ENCODE assay signal across 23 mouse cellular contexts in genomic region chr14:102827756-102828384, GRCm38 (mm10).
DNase-seq lines count a peak whose midpoint lies in the region; ATAC-seq and TF ChIP-seq lines count a peak whose summit lies in the region.
"Had no signal": no experiment of that assay in that cellular context is flagged by ENCODE, and none has a peak within 500 bp of the region (broad histone marks: within the 10 kb centered on the region; RNA-seq: fewer than 3 reads in every experiment).

No protein-coding gene starts in this region.

- H3K9me3 ChIP-seq in liver, postnatal 0 days (ENCODE audit: low read length), result no peaks in the 10 kb centered on the region
- H3K9me3 ChIP-seq: hindbrain, embryonic 15.5 days; intestine, embryonic 15.5 days; midbrain, embryonic 13.5 days had no signal

- H3K9ac ChIP-seq in liver, postnatal 0 days (replicated peaks), result no peak overlapping the region
- H3K9ac ChIP-seq: hindbrain, embryonic 15.5 days; intestine, embryonic 15.5 days; midbrain, embryonic 13.5 days had no signal

- WGBS in spleen, adult 2 months, result 46% methylated on average over 7 of the region's 7 CpGs
- 43% methylated on average over 7 of the region's 7 CpGs for WGBS in liver, postnatal 0 days (ENCODE audit: insufficient replicate concordance)

- no peaks in the 10 kb centered on the region for H3K27me3 ChIP-seq in spleen, adult 2 months (ENCODE audit: control insufficient read depth, insufficient read depth, low read length)
- H3K27me3 ChIP-seq in liver, postnatal 0 days (ENCODE audit: insufficient read depth, low read length), result no peaks in the 10 kb centered on the region
- H3K27me3 ChIP-seq: hindbrain, embryonic 15.5 days; intestine, embryonic 15.5 days; midbrain, embryonic 13.5 days had no signal

- H3K4me2 ChIP-seq in liver, postnatal 0 days (ENCODE audit: low read depth, low read length), result peak overlapping the region; percentile 51; the same call in 1 of the 2 replicates
- H3K4me2 ChIP-seq: heart, embryonic 11.5 days; hindbrain, embryonic 15.5 days; intestine, embryonic 15.5 days; midbrain, embryonic 13.5 days had no signal

- TF ChIP-seq CTCF in spleen, adult 2 months (IDR thresholded peaks at IDR 0.05; ENCODE audit: extremely low read depth, insufficient read depth, insufficient read length, insufficient replicate concordance), result no peak
- no peak for TF ChIP-seq CTCF in liver, postnatal 0 days (IDR thresholded peaks at IDR 0.05; ENCODE audit: low read depth)

- TF ChIP-seq POLR2A in spleen, adult 2 months (IDR thresholded peaks at IDR 0.05; ENCODE audit: low read depth, low read length), result no peak

- no peaks in the 10 kb centered on the region for H3K36me3 ChIP-seq in spleen, adult 2 months (ENCODE audit: control insufficient read depth, insufficient read depth, low read length)
- H3K36me3 ChIP-seq in liver, postnatal 0 days (replicated peaks; ENCODE audit: insufficient read depth, low read length), result no peaks in the 10 kb centered on the region
- H3K36me3 ChIP-seq: hindbrain, embryonic 15.5 days; intestine, embryonic 15.5 days; midbrain, embryonic 13.5 days had no signal

- H3K4me3 ChIP-seq in spleen, adult 2 months (ENCODE audit: extremely low read depth, insufficient read depth, insufficient read length), result no peak overlapping the region
- no peak overlapping the region for H3K4me3 ChIP-seq in liver, postnatal 0 days (ENCODE audit: low read depth, low read length)
- H3K4me3 ChIP-seq: hindbrain, embryonic 15.5 days; intestine, embryonic 15.5 days; midbrain, embryonic 13.5 days; myocyte had no signal

- peak overlapping the region; percentile 53; the same call in 1 of the 2 replicates for H3K27ac ChIP-seq in spleen, adult 2 months (ENCODE audit: insufficient read depth, low read length)
- peak overlapping the region; percentile 58 for H3K27ac ChIP-seq in liver, postnatal 0 days (ENCODE audit: low read depth)
- H3K27ac ChIP-seq: hindbrain, embryonic 15.5 days; intestine, embryonic 15.5 days; midbrain, embryonic 13.5 days had no signal

- no peak for TF ChIP-seq EP300 in liver, postnatal 0 days (IDR thresholded peaks at IDR 0.05; ENCODE audit: low read depth)

- DNase-seq in heart, adult 11 months, result peak; percentile 92
- DNase-seq in heart, postnatal 4 days, result no peak
- DNase-seq in spleen, adult 2 months (ENCODE audit: low read depth in 1 of 2, low spot score in 2 of 2), result no peak
- DNase-seq in spleen, postnatal 36 days (ENCODE audit: low spot score in 2 of 2), result no peak
- peak; percentile 19 for DNase-seq in liver, postnatal 0 days
- no peak for DNase-seq in ovary, postnatal 14 days (ENCODE audit: low spot score)
- no peak for DNase-seq in thymus, postnatal 25 days
- DNase-seq: adrenal gland, postnatal 36 days; cerebellum, postnatal 14 days; embryo, embryonic 11 days; gastrocnemius, postnatal 36 days; heart, postnatal 10 days; kidney, adult 9 months; kidney, postnatal 36 days; lung, adult 18-20 months; right cerebral cortex, postnatal 14 days had no signal

- peak; percentile 71 for ATAC-seq in liver, postnatal 0 days
- peak; percentile 66 for ATAC-seq in neutrophil, adult 5-6 weeks (ENCODE audit: extremely low read depth, insufficient number of reproducible peaks, low FRiP score, poor library complexity, severe bottlenecking)
- ATAC-seq: forebrain, embryonic 16.5 days; intestine, embryonic 15.5 days; midbrain, embryonic 13.5 days had no signal

- H3K4me1 ChIP-seq in spleen, adult 2 months (ENCODE audit: control insufficient read depth, insufficient read depth, insufficient read length), result peaks cover 12% of the 10 kb centered on the region
- peaks cover 4% of the 10 kb centered on the region; the same call in 1 of the 2 replicates for H3K4me1 ChIP-seq in liver, postnatal 0 days (ENCODE audit: insufficient read depth)
- H3K4me1 ChIP-seq: hindbrain, embryonic 15.5 days; intestine, embryonic 15.5 days; midbrain, embryonic 13.5 days had no signal

Comparison
In these comparisons a context has a peak if more than half of its experiments do, and no peak if none do; other contexts are left out.
1. DNase-seq: peak in heart, adult 11 months (single experiment) and liver, postnatal 0 days (single experiment); none in heart, postnatal 4 days (single experiment), spleen, adult 2 months (0 of 2), spleen, postnatal 36 days (0 of 2), ovary, postnatal 14 days (single experiment) and thymus, postnatal 25 days (single experiment).